Mouse (Mus musculus) layer of hippocampus, adult 18-20 months (tissue): ENCODE results near the gene Ap1b1. TPM values are rescaled to one million over a fixed set of nuclear protein-coding genes. Genes with fewer than 3 reads are reported as not detected.
"Not testable (repeated sequence)": the region's sequence is repeated elsewhere in the genome, so short reads cannot be mapped to it uniquely, and the experiment has no call there.

ENCODE experiments used
- DNase-seq, 2 experiments: peaks; one replicate each; pipeline ENCODE4 v3.0.0; 2022; ENCODE audit warnings: low spot score in 2 of 2
- microRNA-seq, 2 experiments: library from miRNA; unstranded; fragments of <30 nt; microRNA quantifications; one replicate each; pipeline ENCODE4 v1.2.0; 2021
- total RNA-seq, 2 experiments: library from RNA; stranded (reverse); gene quantifications; 2 replicates each; pipeline ENCODE4 v1.2.3; 2021

Gene Ap1b1
- total RNA-seq, 2 experiments from 2014 or later: 155 TPM

GRCm38 (mm10) chr11:5060756-5061412 lies 74.3 kb downstream of the Ap1b1 start:
- peak in 1 of 2 experiments; percentile 39 for DNase-seq

- DNase-seq: peak; percentile 94 to 98
These were observed 75.0 kb downstream of the Ap1b1 start for GRCm38 (mm10) chr11:5061413-5062139.

- no peak for DNase-seq
These were observed 75.7 kb downstream of the Ap1b1 start for GRCm38 (mm10) chr11:5062326-5062725.

- DNase-seq: peak; percentile 28 to 58
These were observed 76.4 kb downstream of the Ap1b1 start for GRCm38 (mm10) chr11:5062860-5063505.

- peak in 1 of 2 experiments; percentile 39 for DNase-seq
These were observed 77.1 kb downstream of the Ap1b1 start for GRCm38 (mm10) chr11:5063561-5064281.

- DNase-seq: peak in 1 of 2 experiments; percentile 49
These were observed 77.8 kb downstream of the Ap1b1 start for GRCm38 (mm10) chr11:5064282-5065055.

- peak; percentile 77 to 91 for DNase-seq
These were observed 78.6 kb downstream of the Ap1b1 start, which contains the start of gene Gas2l1 for GRCm38 (mm10) chr11:5065056-5065821. Gene Gas2l1 (minus strand): TSS chr11:5065327.

GRCm38 (mm10) chr11:5067063-5067462 lies 80.4 kb downstream of the Ap1b1 start:
- DNase-seq: no peak

- no peak for DNase-seq
These were observed 81.7 kb downstream of the Ap1b1 start for GRCm38 (mm10) chr11:5068126-5068971.

GRCm38 (mm10) chr11:5074882-5075281 lies 88.3 kb downstream of the Ap1b1 start:
- DNase-seq: peak in 1 of 2 experiments; percentile 52

- DNase-seq: no peak
These were observed 89.1 kb downstream of the Ap1b1 start for GRCm38 (mm10) chr11:5075760-5076159.

GRCm38 (mm10) chr11:5076843-5077242 lies 90.2 kb downstream of the Ap1b1 start:
- DNase-seq: not testable (repeated sequence)

GRCm38 (mm10) chr11:5089147-5089546 lies 102.5 kb downstream of the Ap1b1 start:
- DNase-seq: no peak

- no peak for DNase-seq
These were observed 105.1 kb downstream of the Ap1b1 start for GRCm38 (mm10) chr11:5091706-5092105.

Small RNA genes within 50 kb of the gene (microRNA-seq; reads per million reads assigned to microRNA genes)
- gene Gm47296: 0 reads per million in 2 experiments

Other genes starting within 250 kb of the Ap1b1 start
- 100 to 1,000 TPM; 320 to 358 TPM for gene Cabp7, start 240.0 kb upstream of the Ap1b1 start, total RNA-seq
- 10 to 100 TPM; 88.6 to 99.8 TPM for gene Nf2, start 137.3 kb upstream of the Ap1b1 start, total RNA-seq
- gene Nipsnap1, start 112.9 kb upstream of the Ap1b1 start, total RNA-seq: 10 to 100 TPM; 90.6 to 97.0 TPM
- gene Thoc5, start 91.5 kb upstream of the Ap1b1 start, total RNA-seq: 10 to 100 TPM; 37.1 to 37.2 TPM
- 10 to 100 TPM; 43.1 to 44.6 TPM for gene Nefh, start 38.8 kb upstream of the Ap1b1 start, total RNA-seq
- gene Rasl10a, start 71.3 kb downstream of the Ap1b1 start, total RNA-seq: 100 to 1,000 TPM in 1 of 2 experiments, 10 to 100 TPM in 1; 88.1 to 109 TPM
- 100 to 1,000 TPM in 1 of 2 experiments, 10 to 100 TPM in 1; 96.6 to 106 TPM for gene Gas2l1, start 78.5 kb downstream of the Ap1b1 start, total RNA-seq
- gene Rhbdd3, start 112.1 kb downstream of the Ap1b1 start, total RNA-seq: 10 to 100 TPM; 20.8 to 21.8 TPM
- gene Ewsr1, start 112.4 kb downstream of the Ap1b1 start, total RNA-seq: 100 to 1,000 TPM; 299 to 320 TPM
- gene Emid1, start 165.4 kb downstream of the Ap1b1 start, total RNA-seq: 1 to 10 TPM; 3.3 to 3.7 TPM